Mouse (Mus musculus) erythroblast, embryonic 14.5 days (primary cell): Measurements from ENCODE around the gene Ech1. TPM values are rescaled to one million over a fixed set of nuclear protein-coding genes. Genes with fewer than 3 reads are reported as not detected.

Source experiments
- H3K27me3 ChIP-seq: 2 replicates; pipeline ENCODE4 v1.6.1; 2012; ENCODE audit warnings: inconsistent platforms; ENCODE audit not compliant: control insufficient read depth
- H3K36me3 ChIP-seq: 2 replicates; pipeline ENCODE4 v1.6.1; 2012; ENCODE audit warnings: mild to moderate bottlenecking, inconsistent platforms; ENCODE audit not compliant: control insufficient read depth
- H3K4me1 ChIP-seq: 2 replicates; pipeline ENCODE4 v1.6.1; 2012; ENCODE audit warnings: inconsistent platforms; ENCODE audit not compliant: control insufficient read depth
- H3K4me3 ChIP-seq: replicated peaks from 2 replicates; pipeline ENCODE3; 2012; ENCODE audit warnings: moderate library complexity, mild to moderate bottlenecking, inconsistent platforms
- H3K9me3 ChIP-seq: 2 replicates; pipeline ENCODE4 v1.6.1; 2012; ENCODE audit warnings: low read length, inconsistent platforms, mixed read lengths; ENCODE audit not compliant: control insufficient read depth
- GATA1 ChIP-seq: IDR thresholded peaks from 2 replicates; pipeline ENCODE4 v1.6.1; 2012; ENCODE audit warnings: low read length, inconsistent platforms, mixed read lengths
- TAL1 ChIP-seq: IDR thresholded peaks from 3 replicates; pipeline ENCODE4 v1.6.1; 2012; ENCODE audit warnings: low read length, inconsistent platforms, mixed read lengths
- polyA plus RNA-seq: library from polyadenylated mRNA; stranded (reverse); fragments of >175 nt; gene quantifications from 2 replicates; pipeline ENCODE4 v1.2.3, GENCODE M21; 2012

Ech1 gene
- polyA plus RNA-seq, 1 experiment, result 0.67 TPM

DNA sequence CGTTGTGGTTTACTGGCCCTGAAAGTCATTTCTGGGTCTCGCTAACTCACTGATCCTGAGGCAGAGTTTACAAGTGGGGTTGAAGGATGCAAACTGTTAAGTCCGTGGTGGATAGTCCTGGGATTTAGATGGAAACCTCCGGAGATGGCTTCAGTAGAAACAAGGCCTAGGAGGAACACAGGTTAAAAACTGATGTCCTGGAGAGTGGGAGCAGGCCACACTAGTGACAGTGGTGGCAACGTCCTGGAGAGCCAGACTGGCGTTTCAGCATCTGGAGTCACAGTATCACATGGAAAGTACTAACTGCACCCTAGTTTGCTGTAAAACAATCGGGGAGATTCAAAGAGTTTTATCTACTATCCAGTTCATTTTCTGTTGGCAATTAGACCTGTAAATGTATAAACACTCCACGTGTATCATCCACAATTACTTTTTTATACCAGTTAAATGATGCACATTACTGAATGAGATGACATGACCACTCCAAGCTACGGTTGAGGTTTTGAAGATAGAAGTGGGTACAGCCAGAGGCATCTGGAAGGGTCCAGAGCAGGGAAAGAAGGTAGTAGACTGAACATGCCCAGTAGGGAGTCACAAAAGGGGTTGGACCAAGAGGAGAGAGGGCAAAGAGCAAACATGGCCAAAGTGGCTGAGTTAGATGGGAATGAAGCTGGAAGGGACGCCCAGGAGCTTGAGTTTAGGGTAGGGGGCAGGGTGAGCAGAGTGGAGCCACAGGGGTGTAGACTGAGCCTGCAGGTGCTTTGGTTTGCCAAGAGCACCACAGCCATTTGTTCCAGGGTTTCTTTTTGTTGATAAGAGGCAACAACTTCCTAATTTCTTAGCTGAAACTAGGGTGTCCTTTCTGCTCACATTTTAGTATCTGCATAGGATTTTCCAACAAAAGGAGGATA lies 1.8 kb upstream of the Ech1 start:
- Histone ChIP-seq H3K36me3 (peaks cover 59% of the 10 kb centered on the region), H3K27me3 (no peaks in the 10 kb centered on the region), H3K4me3 (no peak overlapping the region), H3K9me3 (no peaks in the 10 kb centered on the region), H3K4me1 (peaks cover 52% of the 10 kb centered on the region)
- TF ChIP-seq TAL1 (no peak), GATA1 (no peak)

- TF ChIP-seq GATA1 (no peak), TAL1 (no peak)
- peaks cover 54% of the 10 kb centered on the region for H3K36me3 ChIP-seq
- H3K9me3 ChIP-seq, result no peaks in the 10 kb centered on the region
- no peaks in the 10 kb centered on the region for H3K27me3 ChIP-seq
- H3K4me3 ChIP-seq, result no peak overlapping the region
- H3K4me1 ChIP-seq, result peaks cover 45% of the 10 kb centered on the region
These were observed 1.1 kb upstream of the Ech1 start for GRCm38 (mm10) chr7:28823932-28824331.

DNA sequence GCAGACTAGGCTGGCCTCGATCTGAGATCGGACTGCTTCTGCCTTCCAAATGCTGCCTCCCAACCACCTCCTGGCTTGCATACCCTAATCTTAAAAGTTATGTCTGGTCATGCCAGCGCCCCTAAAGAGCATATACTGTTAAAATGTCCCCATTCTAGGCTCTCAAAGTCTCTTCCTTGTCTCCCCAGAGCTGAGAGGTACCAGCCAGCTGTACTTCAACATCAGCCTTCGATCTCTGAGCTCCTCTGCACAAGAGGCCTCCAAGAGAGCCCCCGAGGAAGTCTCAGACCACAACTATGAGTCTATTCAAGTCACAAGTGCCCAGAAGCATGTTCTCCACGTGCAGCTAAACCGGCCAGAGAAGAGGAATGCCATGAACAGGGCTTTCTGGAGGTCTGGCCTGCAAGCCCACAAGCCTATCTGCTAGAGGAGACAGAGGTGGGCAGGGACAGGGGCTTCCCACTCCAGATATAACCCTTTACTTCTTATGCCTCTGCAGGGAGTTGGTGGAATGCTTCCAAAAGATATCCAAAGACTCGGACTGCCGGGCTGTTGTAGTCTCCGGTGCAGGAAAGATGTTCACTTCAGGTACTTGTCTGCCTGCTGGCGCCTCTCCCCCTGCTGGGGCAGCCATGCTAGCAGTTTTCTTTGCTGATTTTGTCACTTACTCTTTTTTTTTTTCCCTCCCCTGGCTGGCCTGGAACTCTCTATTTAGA lies 827 bp downstream of the Ech1 start:
- H3K4me1 ChIP-seq, result peaks cover 38% of the 10 kb centered on the region
- H3K27me3 ChIP-seq, result no peaks in the 10 kb centered on the region
- H3K36me3 ChIP-seq, result peaks cover 49% of the 10 kb centered on the region
- no peak for TF ChIP-seq TAL1
- TF ChIP-seq GATA1, result no peak
- peak overlapping the region; percentile 72 for H3K4me3 ChIP-seq
- no peaks in the 10 kb centered on the region for H3K9me3 ChIP-seq

GRCm38 (mm10) chr7:28826402-28826772 lies 1.4 kb downstream of the Ech1 start:
- Histone ChIP-seq H3K36me3 (peaks cover 48% of the 10 kb centered on the region), H3K4me3 (no peak overlapping the region), H3K27me3 (no peaks in the 10 kb centered on the region), H3K4me1 (peaks cover 42% of the 10 kb centered on the region), H3K9me3 (no peaks in the 10 kb centered on the region)
- no peak for TF ChIP-seq TAL1
- no peak for TF ChIP-seq GATA1

DNA sequence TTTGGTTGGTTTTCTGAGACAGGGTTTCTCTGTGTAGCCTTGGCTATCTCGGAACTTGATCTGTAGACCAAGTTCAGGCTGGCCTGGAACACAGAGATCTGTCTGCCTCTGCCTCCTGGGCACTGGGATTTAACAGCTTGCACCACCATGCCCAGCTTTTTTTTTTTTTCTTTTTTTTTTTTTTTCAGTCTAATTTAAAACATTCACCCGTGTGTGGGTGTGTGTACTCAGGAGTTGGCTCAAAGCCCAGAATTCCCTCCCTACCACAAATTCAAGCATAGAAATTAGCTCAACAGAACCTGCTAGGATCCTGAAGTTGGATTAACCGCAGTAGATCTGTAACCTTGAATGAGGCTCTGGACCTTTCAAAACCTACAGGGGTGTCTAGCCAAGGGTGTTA lies 2.3 kb downstream of the Ech1 start:
- peaks cover 47% of the 10 kb centered on the region for H3K4me1 ChIP-seq
- H3K9me3 ChIP-seq, result no peaks in the 10 kb centered on the region
- TF ChIP-seq TAL1 (no peak), GATA1 (no peak)
- H3K36me3 ChIP-seq, result peaks cover 47% of the 10 kb centered on the region
- no peaks in the 10 kb centered on the region for H3K27me3 ChIP-seq
- H3K4me3 ChIP-seq, result no peak overlapping the region

GRCm38 (mm10) chr7:28829821-28830220 lies 4.8 kb downstream of the Ech1 start:
- TF ChIP-seq TAL1, result no peak
- no peak for TF ChIP-seq GATA1
- Histone ChIP-seq H3K4me3 (no peak overlapping the region), H3K36me3 (peaks cover 35% of the 10 kb centered on the region), H3K27me3 (no peaks in the 10 kb centered on the region), H3K9me3 (no peaks in the 10 kb centered on the region), H3K4me1 (peaks cover 36% of the 10 kb centered on the region)

GRCm38 (mm10) chr7:28830981-28831380 lies 6.0 kb downstream of the Ech1 start:
- TF ChIP-seq GATA1 (no peak), TAL1 (no peak)

GRCm38 (mm10) chr7:28831411-28832125 lies 6.6 kb downstream of the Ech1 start:
- no peaks in the 10 kb centered on the region for H3K27me3 ChIP-seq
- TF ChIP-seq GATA1 (no peak), TAL1 (no peak)
- no peaks in the 10 kb centered on the region for H3K9me3 ChIP-seq
- H3K4me3 ChIP-seq, result no peak overlapping the region
- peaks cover 22% of the 10 kb centered on the region for H3K4me1 ChIP-seq
- peaks cover 30% of the 10 kb centered on the region for H3K36me3 ChIP-seq

More at GRCm38 (mm10) chr7:28830981-28831380, 6.0 kb downstream of the Ech1 start:
- peaks cover 27% of the 10 kb centered on the region for H3K4me1 ChIP-seq
- H3K4me3 ChIP-seq, result no peak overlapping the region
- H3K36me3 ChIP-seq, result peaks cover 33% of the 10 kb centered on the region
- H3K9me3 ChIP-seq, result no peaks in the 10 kb centered on the region
- no peaks in the 10 kb centered on the region for H3K27me3 ChIP-seq

GRCm38 (mm10) chr7:28832137-28832536 lies 7.1 kb downstream of the Ech1 start:
- H3K4me1 ChIP-seq, result peaks cover 22% of the 10 kb centered on the region
- peaks cover 29% of the 10 kb centered on the region for H3K36me3 ChIP-seq
- H3K9me3 ChIP-seq, result no peaks in the 10 kb centered on the region
- H3K4me3 ChIP-seq, result no peak overlapping the region
- no peak for TF ChIP-seq TAL1
- TF ChIP-seq GATA1, result no peak
- H3K27me3 ChIP-seq, result no peaks in the 10 kb centered on the region
